Mouse (Mus musculus) CH12.LX (cell line): Measurements from ENCODE around the gene Mmgt2. TPM values are rescaled to one million over a fixed set of nuclear protein-coding genes. Genes with fewer than 3 reads are reported as not detected.

Source experiments
- DNase-seq: peaks from one replicate; pipeline ENCODE4 v3.0.0-alpha.2; 2013; ENCODE audit errors: extremely low read depth
- H3K27ac ChIP-seq: 2 replicates; pipeline ENCODE4 v1.5.1; 2012; ENCODE audit warnings: low read depth, mild to moderate bottlenecking, control low read depth, moderate library complexity; ENCODE audit not compliant: insufficient read depth
- H3K27me3 ChIP-seq: replicated peaks from 2 replicates; pipeline ENCODE3; 2012; ENCODE audit warnings: inconsistent platforms
- H3K36me3 ChIP-seq, 2 experiments: replicated peaks in 1 of 2; 2 replicates each; pipeline versions ENCODE3 to v1.6.1; 2012; ENCODE audit warnings: inconsistent platforms in 1 of 2, low read length in 1 of 2, mild to moderate bottlenecking in 1 of 2, mixed read lengths in 1 of 2, moderate library complexity in 1 of 2; ENCODE audit not compliant: control insufficient read depth in 1 of 2, insufficient read depth in 1 of 2
- H3K4me1 ChIP-seq, 2 experiments: 2 replicates each; pipeline ENCODE4 v1.6.1; 2012; ENCODE audit warnings: inconsistent platforms in 1 of 2, moderate library complexity in 1 of 2; ENCODE audit not compliant: insufficient read depth in 2 of 2, control insufficient read depth in 1 of 2
- H3K4me2 ChIP-seq: 2 replicates; pipeline ENCODE4 v1.6.1; 2012; ENCODE audit warnings: low read depth, mild to moderate bottlenecking, control low read depth; ENCODE audit not compliant: poor library complexity, insufficient read depth, severe bottlenecking
- H3K4me3 ChIP-seq, 3 experiments: fragments of 150-350 bp in 1 of 3; sonication (generic) in 1 of 3; replicated peaks in 1 of 3; 2 replicates each; pipeline versions ENCODE3 to v1.5.1; 2011 to 2012; ENCODE audit warnings: low read depth in 2 of 3, low read length in 2 of 3, mild to moderate bottlenecking in 2 of 3, moderate library complexity in 2 of 3, control low read depth in 1 of 3, improper control_type of control experiment in 1 of 3, inconsistent platforms in 1 of 3, mixed read lengths in 1 of 3; ENCODE audit not compliant: poor library complexity in 1 of 3
- H3K79me2 ChIP-seq: replicated peaks from 2 replicates; pipeline ENCODE4 v1.6.1; 2012; ENCODE audit warnings: mild to moderate bottlenecking, moderate library complexity; ENCODE audit not compliant: control insufficient read depth, poor library complexity, insufficient read depth, severe bottlenecking; ENCODE audit errors: extremely low read depth
- H3K9ac ChIP-seq: 2 replicates; pipeline ENCODE4 v1.6.1; 2012; ENCODE audit warnings: low read depth, mild to moderate bottlenecking, control low read depth, moderate library complexity; ENCODE audit not compliant: insufficient read depth
- H3K9me3 ChIP-seq: replicated peaks from 2 replicates; pipeline ENCODE3; 2012; ENCODE audit warnings: low read length, inconsistent platforms, mixed read lengths
- CTCF ChIP-seq, 2 experiments: IDR thresholded peaks in 1 of 2; conservative IDR thresholded peaks in 1 of 2; 2 replicates each; pipeline ENCODE4 v1.5.1; 2011 to 2012; ENCODE audit warnings: low read depth in 2 of 2, low read length in 2 of 2, improper control_type of control experiment in 1 of 2, inconsistent platforms in 1 of 2, mild to moderate bottlenecking in 1 of 2, moderate library complexity in 1 of 2
- ELF1 ChIP-seq: IDR thresholded peaks from 2 replicates; pipeline ENCODE4 v1.6.1; 2014; ENCODE audit warnings: low read depth, mild to moderate bottlenecking, inconsistent platforms, low read length, improper control_type of control experiment
- EP300 ChIP-seq: IDR thresholded peaks from 2 replicates; pipeline ENCODE4 v1.6.1; 2011; ENCODE audit warnings: low read length, improper control_type of control experiment
- GABPA ChIP-seq: IDR thresholded peaks from 2 replicates; pipeline ENCODE4 v1.6.1; 2012; ENCODE audit warnings: low read depth, low read length, improper control_type of control experiment, inconsistent platforms; ENCODE audit not compliant: insufficient replicate concordance
- HCFC1 ChIP-seq: IDR thresholded peaks from 2 replicates; pipeline ENCODE4 v1.6.1; 2012; ENCODE audit warnings: low read depth, mild to moderate bottlenecking, inconsistent platforms, low read length, improper control_type of control experiment
- IRF4 ChIP-seq: IDR thresholded peaks from 2 replicates; pipeline ENCODE4 v1.6.1; 2014; ENCODE audit warnings: low read depth, mild to moderate bottlenecking, inconsistent platforms, low read length, improper control_type of control experiment
- JUN ChIP-seq: IDR thresholded peaks from 2 replicates; pipeline ENCODE4 v1.6.1; 2011; ENCODE audit warnings: low read depth, mild to moderate bottlenecking, low read length, improper control_type of control experiment, moderate library complexity; ENCODE audit not compliant: insufficient read depth
- JUND ChIP-seq: conservative IDR thresholded peaks from 2 replicates; pipeline ENCODE4 v1.6.1; 2011; ENCODE audit warnings: low read depth, low read length, improper control_type of control experiment
- MYC ChIP-seq: IDR thresholded peaks from 2 replicates; pipeline ENCODE4 v1.6.1; 2011; ENCODE audit warnings: low read depth, mild to moderate bottlenecking, improper control_type of control experiment, low read length
- RAD21 ChIP-seq: IDR thresholded peaks from 2 replicates; pipeline ENCODE4 v1.6.1; 2011; ENCODE audit warnings: low read depth, mild to moderate bottlenecking, low read length, improper control_type of control experiment, moderate library complexity
- RCOR1 ChIP-seq: conservative IDR thresholded peaks from 2 replicates; pipeline ENCODE4 v1.6.1; 2012; ENCODE audit warnings: low read depth, mild to moderate bottlenecking, inconsistent platforms, low read length, improper control_type of control experiment
- SMC3 ChIP-seq: IDR thresholded peaks from 2 replicates; pipeline ENCODE4 v1.6.1; 2011; ENCODE audit warnings: low read depth, low read length, improper control_type of control experiment
- TBP ChIP-seq: conservative IDR thresholded peaks from 2 replicates; pipeline ENCODE4 v1.6.1; 2011; ENCODE audit warnings: low read depth, low read length, improper control_type of control experiment
- TCF12 ChIP-seq: IDR thresholded peaks from 2 replicates; pipeline ENCODE4 v1.6.1; 2014; ENCODE audit warnings: low read depth, mild to moderate bottlenecking, inconsistent platforms, low read length, improper control_type of control experiment
- USF2 ChIP-seq: conservative IDR thresholded peaks from 2 replicates; pipeline ENCODE4 v1.6.1; 2011; ENCODE audit warnings: low read depth, low read length, improper control_type of control experiment
- ZNF384 ChIP-seq: IDR thresholded peaks from 2 replicates; pipeline ENCODE4 v1.6.1; 2012; ENCODE audit warnings: low read depth, low read length, improper control_type of control experiment, inconsistent platforms
- dilution Hi-C: fragments of 300-500 bp; cut with MboI; formaldehyde crosslinking; loops from 2 replicates; pipeline ENCODE4 v1.14.3; 2020; ENCODE audit warnings: low sequenced_read_pairs; ENCODE audit not compliant: extremely low pct_unique_long_range_greater_than_20kb, extremely low pct_ligation_motif_present
- in situ Hi-C: fragments of 300-500 bp; cut with MboI; formaldehyde crosslinking; loops from 3 replicates; pipeline ENCODE4 v1.14.3; 2019; ENCODE audit warnings: low sequenced_read_pairs, low pct_ligation_motif_present, low pct_unique_long_range_greater_than_20kb, mixed read lengths
- polyA plus RNA-seq: library from polyadenylated mRNA; unstranded; fragments of >175 nt; gene quantifications from 2 replicates; pipeline ENCODE4 v1.2.1, GENCODE M21; 2012; ENCODE audit warnings: low read depth; ENCODE audit not compliant: insufficient read length
- total RNA-seq, 2 experiments: library from RNA; depleted of rRNA; stranded (reverse); fragments of 300-350 nt in 1 of 2; fragments of >200 nt in 1 of 2; gene quantifications; 2 replicates each; pipeline ENCODE4 v1.2.3; 2012 to 2014

The Mmgt2 gene
- total and polyA plus RNA-seq, 3 experiments: 49.2 to 65.9 (median 60.7) TPM

GRCm38 (mm10) chr11:62695126-62695525, 46.7 kb downstream of the Mmgt2 start:
- Histone ChIP-seq H3K4me2 (no peak overlapping the region), H3K27ac (no peak overlapping the region), H3K4me1 (peaks cover 0 to 15% of the 10 kb centered on the region in 2 experiments; a peak in 2 of 4 replicates), H3K4me3 (no peak overlapping the region), H3K36me3 (no peaks in the 10 kb centered on the region), H3K79me2 (no peaks in the 10 kb centered on the region), H3K9ac (no peak overlapping the region), H3K27me3 (no peaks in the 10 kb centered on the region), H3K9me3 (no peaks in the 10 kb centered on the region)
- DNase-seq: no peak
- in situ Hi-C loops: no loop called here
- dilution Hi-C loops: no loop called here
- TF ChIP-seq RCOR1 (no peak), CTCF (conservative IDR thresholded peaks at IDR 0.05 in 1 of 2, IDR thresholded peaks at IDR 0.05 in 1 of 2; ENCODE audit: low read depth in 2 of 2, low read length in 2 of 2) (peak in 1 of 2 experiments; percentile 38; a peak in 2 of 4 replicates), USF2 (no peak), TBP (no peak), EP300 (no peak)

GRCm38 (mm10) chr11:62699749-62700148, 51.3 kb downstream of the Mmgt2 start:
- DNase-seq: peak; percentile 65
- no peak overlapping the region for H3K27ac ChIP-seq
- H3K9ac ChIP-seq: no peak overlapping the region
- no peaks in the 10 kb centered on the region for H3K27me3 ChIP-seq
- no peaks in the 10 kb centered on the region for H3K79me2 ChIP-seq
- dilution Hi-C loops: no loop called here
- H3K4me3 ChIP-seq: no peak overlapping the region
- H3K4me2 ChIP-seq: no peak overlapping the region
- no peaks in the 10 kb centered on the region for H3K9me3 ChIP-seq
- no peaks in the 10 kb centered on the region for H3K36me3 ChIP-seq
- peaks cover 0 to 6% of the 10 kb centered on the region in 2 experiments; a peak in 2 of 4 replicates for H3K4me1 ChIP-seq
- in situ Hi-C loops: no loop called here
- TF ChIP-seq JUN: no peak
- peak; percentile 56 for TF ChIP-seq SMC3
- TF ChIP-seq ELF1: no peak
- TF ChIP-seq ZNF384: no peak
- TF ChIP-seq USF2: no peak
- TF ChIP-seq RCOR1: no peak
- TF ChIP-seq MYC: peak; percentile 48; the same call in 1 of the 2 replicates
- TF ChIP-seq HCFC1: no peak; the same call in 1 of the 2 replicates
- TF ChIP-seq GABPA: no peak
- peak in 1 of 2 experiments; percentile 82; a peak in 2 of 4 replicates for TF ChIP-seq CTCF (conservative IDR thresholded peaks at IDR 0.05 in 1 of 2, IDR thresholded peaks at IDR 0.05 in 1 of 2; ENCODE audit: low read depth in 2 of 2, low read length in 2 of 2)
- peak; percentile 60 for TF ChIP-seq IRF4
- no peak for TF ChIP-seq JUND
- peak; percentile 72 for TF ChIP-seq RAD21
- TF ChIP-seq TCF12: no peak
